Mouse (Mus musculus) liver, embryonic 14.5 days (tissue): ENCODE data around the gene Cyp3a13.
"Not testable (repeated sequence)": the region's sequence is repeated elsewhere in the genome, so short reads cannot be mapped to it uniquely, and the experiment has no call there.

Experiments
- CTCF ChIP-seq: IDR thresholded peaks from 2 replicates; pipeline ENCODE4 v1.5.1; 2016; ENCODE audit warnings: antibody characterized with exemption, low read depth, control low read depth
- EP300 ChIP-seq: IDR thresholded peaks from 2 replicates; pipeline ENCODE4 v1.6.1; 2016; ENCODE audit warnings: antibody characterized with exemption, low read depth

- not testable (repeated sequence) for TF ChIP-seq CTCF, EP300
These were observed 66.5 kb downstream of the Cyp3a13 start for GRCm38 (mm10) chr5:137854907-137855306.
